In genomic region chr15:4087914-4088313, GRCm38 (mm10) we compare ENCODE assay signal across 17 mouse cellular contexts.
A peak's percentile ranks its signal among the peaks of the same experiment; 100 is the strongest.
DNase-seq lines count a peak whose midpoint lies in the region; ATAC-seq and TF ChIP-seq lines count a peak whose summit lies in the region.
"Had no signal": no experiment of that assay in that cellular context is flagged by ENCODE, and none has a peak within 500 bp of the region (broad histone marks: within the 10 kb centered on the region; RNA-seq: fewer than 3 reads in every experiment).

No protein-coding gene starts in this region.

- no peaks in the 10 kb centered on the region for H3K27me3 ChIP-seq in forebrain, embryonic 13.5 days
- no peaks in the 10 kb centered on the region for H3K27me3 ChIP-seq in hindbrain, embryonic 11.5 days (ENCODE audit: control insufficient read depth, insufficient read depth, low read length)
- no peaks in the 10 kb centered on the region for H3K27me3 ChIP-seq in midbrain, embryonic 14.5 days (ENCODE audit: control insufficient read depth, insufficient read depth, low read length)

- WGBS in forebrain, embryonic 13.5 days: 53% methylated on average over 7 of the region's 7 CpGs
- 55% methylated on average over 7 of the region's 7 CpGs for WGBS in hindbrain, embryonic 11.5 days
- WGBS in midbrain, embryonic 14.5 days: 38% methylated on average over 7 of the region's 7 CpGs

- intact Hi-C loops in left cerebral cortex, postnatal 25 days (cut with DNase I): no loop called here
- intact Hi-C loops in left cerebral cortex, adult 2 months (cut with DNase I): no loop called here

- H3K4me1 ChIP-seq in forebrain, embryonic 13.5 days: peaks cover 8% of the 10 kb centered on the region; the same call in 1 of the 2 replicates
- no peaks in the 10 kb centered on the region for H3K4me1 ChIP-seq in hindbrain, embryonic 11.5 days (replicated peaks; ENCODE audit: control insufficient read depth, insufficient read depth, low read length)
- no peaks in the 10 kb centered on the region for H3K4me1 ChIP-seq in midbrain, embryonic 14.5 days (ENCODE audit: control insufficient read depth, insufficient read depth, low read length)
- H3K4me1 ChIP-seq: heart, embryonic 10.5 days had no signal

- no peak overlapping the region for H3K4me3 ChIP-seq in left cerebral cortex, adult 2 months
- no peak overlapping the region for H3K4me3 ChIP-seq in forebrain, embryonic 13.5 days
- H3K4me3 ChIP-seq in hindbrain, embryonic 11.5 days (ENCODE audit: low read depth, low read length): no peak overlapping the region
- H3K4me3 ChIP-seq in midbrain, embryonic 14.5 days (replicated peaks; ENCODE audit: low read depth, low read length): no peak overlapping the region
- H3K4me3 ChIP-seq: heart, embryonic 10.5 days had no signal

- H3K36me3 ChIP-seq in forebrain, embryonic 13.5 days (ENCODE audit: poor library complexity, severe bottlenecking): peaks cover 13% of the 10 kb centered on the region; the same call in 1 of the 2 replicates
- no peaks in the 10 kb centered on the region for H3K36me3 ChIP-seq in hindbrain, embryonic 11.5 days (ENCODE audit: control insufficient read depth, insufficient read depth, low read length)
- H3K36me3 ChIP-seq in midbrain, embryonic 14.5 days (ENCODE audit: control insufficient read depth, insufficient read depth, low read length): peaks cover 8% of the 10 kb centered on the region; the same call in 1 of the 2 replicates

- DNase-seq in left cerebral cortex, postnatal 25 days (ENCODE audit: low spot score in 2 of 2): peak; percentile 40 to 45
- DNase-seq in left cerebral cortex, adult 2 months (ENCODE audit: extremely low spot score in 1 of 2, low spot score in 2 of 2): no peak
- DNase-seq in hindbrain, embryonic 11.5 days (ENCODE audit: low spot score): peak; percentile 20
- peak; percentile 12 for DNase-seq in midbrain, embryonic 14.5 days
- no peak for DNase-seq in kidney, adult 8-10 months
- DNase-seq in thymus, postnatal 0 days (ENCODE audit: low spot score): no peak
- DNase-seq: adrenal gland, postnatal 14 days; cerebellum, postnatal 14 days; gastrocnemius, postnatal 14 days; heart, postnatal 36 days; kidney, adult 11 months; lung, adult 18-20 months; thymus, adult 2 months had no signal

- H3K4me2 ChIP-seq in forebrain, embryonic 13.5 days: no peak overlapping the region
- H3K4me2 ChIP-seq in hindbrain, embryonic 11.5 days (replicated peaks; ENCODE audit: low read depth, low read length): no peak overlapping the region
- H3K4me2 ChIP-seq in midbrain, embryonic 14.5 days (ENCODE audit: low read length): no peak overlapping the region

- TF ChIP-seq CTCF in left cerebral cortex, adult 2 months (IDR thresholded peaks at IDR 0.05): no peak

- peak; percentile 76; the same call in 1 of the 2 replicates for ATAC-seq in forebrain, embryonic 13.5 days
- ATAC-seq in hindbrain, embryonic 11.5 days (ENCODE audit: low FRiP score): peak; percentile 72; the same call in 1 of the 2 replicates
- ATAC-seq in midbrain, embryonic 14.5 days (ENCODE audit: low FRiP score, low TSS enrichment): peak; percentile 43; the same call in 1 of the 2 replicates
- ATAC-seq: CD4-positive, CD25-positive, alpha-beta regulatory T cell, adult 4 months had no signal

- H3K27ac ChIP-seq in left cerebral cortex, adult 2 months: no peak overlapping the region
- H3K27ac ChIP-seq in forebrain, embryonic 13.5 days: no peak overlapping the region
- H3K27ac ChIP-seq in hindbrain, embryonic 11.5 days (ENCODE audit: low read depth, low read length): no peak overlapping the region
- H3K27ac ChIP-seq in midbrain, embryonic 14.5 days (replicated peaks; ENCODE audit: low read depth, low read length): no peak overlapping the region
- H3K27ac ChIP-seq: heart, embryonic 10.5 days; macrophage had no signal

- no peaks in the 10 kb centered on the region for H3K9me3 ChIP-seq in forebrain, embryonic 13.5 days (replicated peaks)
- H3K9me3 ChIP-seq in hindbrain, embryonic 11.5 days (ENCODE audit: control insufficient read depth, low read length): no peaks in the 10 kb centered on the region
- H3K9me3 ChIP-seq in midbrain, embryonic 14.5 days (ENCODE audit: control insufficient read depth, low read length): no peaks in the 10 kb centered on the region
- H3K9me3 ChIP-seq: heart, embryonic 10.5 days had no signal

- no peak overlapping the region for H3K9ac ChIP-seq in forebrain, embryonic 13.5 days
- no peak overlapping the region for H3K9ac ChIP-seq in hindbrain, embryonic 11.5 days (ENCODE audit: low read depth, low read length)
- H3K9ac ChIP-seq in midbrain, embryonic 14.5 days (replicated peaks; ENCODE audit: low read length): no peak overlapping the region

Comparison
In these comparisons a context has a peak if more than half of its experiments do, and no peak if none do; other contexts are left out.
1. DNase-seq: peak in left cerebral cortex, postnatal 25 days (2 of 2), hindbrain, embryonic 11.5 days (single experiment) and midbrain, embryonic 14.5 days (single experiment); none in left cerebral cortex, adult 2 months (0 of 2), kidney, adult 8-10 months (0 of 2) and thymus, postnatal 0 days (single experiment).
2. Peak in every context shown above with its lines, with median percentiles within 50 percentile points of each other: ATAC-seq.